Mouse (Mus musculus): ENCODE measurements around the gene Otx1. TPM values are rescaled to one million over a fixed set of nuclear protein-coding genes. Genes with fewer than 3 reads are reported as not detected.

The Otx1 gene
- polyA plus RNA-seq, 1 experiment from 2014 or later: 0.21 TPM

DNA sequence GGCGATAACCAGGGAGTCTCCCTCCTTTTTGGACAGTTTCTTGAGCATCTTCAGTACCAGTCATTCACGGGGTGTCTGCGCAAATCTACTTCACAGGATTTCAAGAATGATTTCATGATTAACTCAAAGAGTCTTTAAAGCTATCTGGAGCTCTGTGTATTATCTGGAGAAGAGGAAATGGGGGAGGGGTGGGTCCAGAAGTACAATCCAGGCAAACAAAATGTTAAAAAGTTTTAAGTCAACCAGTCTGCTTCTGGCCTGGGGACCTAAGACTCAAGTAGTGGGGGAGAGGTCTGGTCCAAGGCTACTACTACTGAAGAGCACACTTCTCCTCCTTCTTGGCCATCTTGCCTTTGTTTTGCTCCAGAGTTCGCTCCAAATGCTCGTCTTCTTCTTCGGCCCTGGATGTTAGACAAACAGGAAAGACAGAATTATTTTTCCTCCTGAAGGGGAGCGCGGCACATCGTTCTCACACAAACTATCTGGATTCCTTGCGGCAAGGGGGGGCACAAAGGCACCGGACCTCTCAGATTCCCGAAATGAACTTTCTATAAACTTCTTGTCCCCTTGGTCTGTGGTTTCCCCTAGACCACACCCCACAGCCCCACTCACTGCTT is 3.9 kb upstream of the Otx1 start:
- no peak for ATAC-seq
- Histone ChIP-seq H3K27me3 (replicated peaks; ENCODE audit: insufficient read depth, low read length) (peaks cover 50% of the 10 kb centered on the region), H3K9ac (replicated peaks; ENCODE audit: low read depth) (no peak overlapping the region), H3K27ac (ENCODE audit: low read length) (no peak overlapping the region), H3K9me3 (ENCODE audit: low read length) (no peaks in the 10 kb centered on the region), H3K4me1 (ENCODE audit: insufficient read depth, low read depth, low read length) (peaks cover 15% of the 10 kb centered on the region), H3K4me3 (ENCODE audit: low read depth, low read length) (no peak overlapping the region), H3K36me3 (ENCODE audit: insufficient read depth, low read length) (0 out of 2 replicates have a peak, but pooled peaks cover 3% of the 10 kb centered on the region), H3K4me2 (replicated peaks; ENCODE audit: low read depth, low read length) (no peak overlapping the region)
- DNase-seq (ENCODE audit: low spot score): no peak
- TF ChIP-seq EP300 (IDR thresholded peaks at IDR 0.05) (no peak), CTCF (IDR thresholded peaks at IDR 0.05) (no peak)
- 58% methylated on average over 12 of the region's 12 CpGs for WGBS

- H3K36me3 ChIP-seq (ENCODE audit: insufficient read depth, low read length): 0 out of 2 replicates have a peak, but pooled peaks cover 3% of the 10 kb centered on the region
- H3K27me3 ChIP-seq (replicated peaks; ENCODE audit: insufficient read depth, low read length): peaks cover 62% of the 10 kb centered on the region
- 50% methylated on average over 9 of the region's 9 CpGs for WGBS
- TF ChIP-seq EP300 (IDR thresholded peaks at IDR 0.05): no peak
- no peak for TF ChIP-seq CTCF (IDR thresholded peaks at IDR 0.05)
- no peak for DNase-seq (ENCODE audit: low spot score)
- peaks cover 18% of the 10 kb centered on the region for H3K4me1 ChIP-seq (ENCODE audit: insufficient read depth, low read depth, low read length)
- no peak overlapping the region for H3K9ac ChIP-seq (replicated peaks; ENCODE audit: low read depth)
- no peak overlapping the region for H3K4me2 ChIP-seq (replicated peaks; ENCODE audit: low read depth, low read length)
- H3K27ac ChIP-seq (ENCODE audit: low read length): no peak overlapping the region
- no peak for ATAC-seq
- no peak overlapping the region for H3K4me3 ChIP-seq (ENCODE audit: low read depth, low read length)
- no peaks in the 10 kb centered on the region for H3K9me3 ChIP-seq (ENCODE audit: low read length)
Observed at GRCm38 (mm10) chr11:22005281-22005870, 2.7 kb upstream of the Otx1 start.

DNA sequence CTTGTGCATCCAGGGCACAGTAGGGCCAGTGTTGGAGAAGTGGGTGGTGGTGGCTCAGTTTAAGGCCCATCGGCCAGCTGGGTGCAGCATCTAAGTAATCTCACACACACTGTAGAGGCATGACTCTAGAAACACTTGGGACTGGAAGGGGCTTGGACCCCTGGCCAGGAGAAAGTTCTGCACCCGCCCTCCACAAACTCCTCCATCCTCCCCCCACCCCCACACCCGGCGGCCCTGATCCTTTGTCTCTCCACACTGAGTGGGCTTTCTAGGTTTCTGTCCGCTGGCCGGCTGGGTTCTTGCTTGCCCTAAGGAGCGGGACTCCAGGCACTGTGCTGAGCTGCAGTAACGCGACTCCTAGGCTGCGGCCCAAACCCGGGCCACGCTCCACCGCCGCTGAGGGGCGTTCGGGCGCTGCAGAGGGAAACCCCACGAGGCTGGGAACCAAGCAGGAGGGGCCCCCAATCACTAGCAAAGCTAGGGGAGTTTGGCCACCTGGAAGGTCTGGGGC is 1.7 kb upstream of the Otx1 start:
- TF ChIP-seq EP300 (IDR thresholded peaks at IDR 0.05): no peak
- no peak for TF ChIP-seq CTCF (IDR thresholded peaks at IDR 0.05)
- H3K27ac ChIP-seq (ENCODE audit: low read length): no peak overlapping the region
- no peak for DNase-seq (ENCODE audit: low spot score)
- 12% methylated on average over 17 of the region's 18 CpGs for WGBS
- H3K4me2 ChIP-seq (replicated peaks; ENCODE audit: low read depth, low read length): no peak overlapping the region
- peaks cover 72% of the 10 kb centered on the region for H3K27me3 ChIP-seq (replicated peaks; ENCODE audit: insufficient read depth, low read length)
- no peak for ATAC-seq
- H3K9ac ChIP-seq (replicated peaks; ENCODE audit: low read depth): no peak overlapping the region
- no peaks in the 10 kb centered on the region for H3K9me3 ChIP-seq (ENCODE audit: low read length)
- H3K36me3 ChIP-seq (ENCODE audit: insufficient read depth, low read length): 0 out of 2 replicates have a peak, but pooled peaks cover 3% of the 10 kb centered on the region
- H3K4me3 ChIP-seq (ENCODE audit: low read depth, low read length): no peak overlapping the region
- H3K4me1 ChIP-seq (ENCODE audit: insufficient read depth, low read depth, low read length): peaks cover 18% of the 10 kb centered on the region

DNA sequence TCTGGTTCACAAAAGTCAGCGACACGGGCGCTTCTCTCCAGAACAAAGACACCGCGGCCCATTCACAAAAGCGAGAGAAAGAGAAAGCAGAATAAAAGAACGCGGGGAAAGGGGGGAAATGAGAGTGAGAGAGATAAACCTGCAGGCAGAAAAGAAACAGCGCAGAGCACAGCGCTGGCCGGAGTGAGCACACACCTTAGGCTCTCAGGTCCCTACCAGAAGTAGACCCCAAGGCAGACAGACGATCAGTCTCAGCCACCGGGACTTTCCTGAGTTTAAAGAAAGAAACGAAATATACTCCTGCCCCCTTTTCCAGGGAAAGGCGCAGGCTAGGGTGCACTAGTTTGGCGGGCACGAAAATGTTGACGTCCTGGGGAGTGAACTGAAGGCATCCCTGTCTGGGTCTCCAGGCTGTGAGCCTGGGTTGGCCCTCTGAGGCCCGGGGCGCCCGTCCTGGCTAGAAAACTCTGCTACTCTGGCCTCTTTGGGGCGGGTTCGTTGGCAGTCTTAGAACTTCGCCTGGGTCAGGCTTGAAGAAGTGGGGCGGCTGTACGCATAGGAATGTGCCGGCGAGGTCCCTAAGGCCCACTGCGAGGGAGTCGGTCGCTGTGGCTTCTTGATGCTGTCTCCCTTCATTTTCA is 764 bp upstream of the Otx1 start:
- DNase-seq (ENCODE audit: low spot score) (no peak), ATAC-seq (no peak)
- H3K9me3 ChIP-seq (ENCODE audit: low read length): no peaks in the 10 kb centered on the region
- WGBS: 2% methylated on average over 31 of the region's 31 CpGs
- 0 out of 2 replicates have a peak, but pooled peaks cover 3% of the 10 kb centered on the region for H3K36me3 ChIP-seq (ENCODE audit: insufficient read depth, low read length)
- H3K27me3 ChIP-seq (replicated peaks; ENCODE audit: insufficient read depth, low read length): peaks cover 77% of the 10 kb centered on the region
- TF ChIP-seq CTCF (IDR thresholded peaks at IDR 0.05) (no peak), EP300 (IDR thresholded peaks at IDR 0.05) (no peak)
- H3K4me2 ChIP-seq (replicated peaks; ENCODE audit: low read depth, low read length): peak overlapping the region; percentile 83
- H3K4me3 ChIP-seq (ENCODE audit: low read depth, low read length): peak overlapping the region; percentile 25
- no peak overlapping the region for H3K9ac ChIP-seq (replicated peaks; ENCODE audit: low read depth)
- peaks cover 18% of the 10 kb centered on the region for H3K4me1 ChIP-seq (ENCODE audit: insufficient read depth, low read depth, low read length)
- H3K27ac ChIP-seq (ENCODE audit: low read length): no peak overlapping the region

DNA sequence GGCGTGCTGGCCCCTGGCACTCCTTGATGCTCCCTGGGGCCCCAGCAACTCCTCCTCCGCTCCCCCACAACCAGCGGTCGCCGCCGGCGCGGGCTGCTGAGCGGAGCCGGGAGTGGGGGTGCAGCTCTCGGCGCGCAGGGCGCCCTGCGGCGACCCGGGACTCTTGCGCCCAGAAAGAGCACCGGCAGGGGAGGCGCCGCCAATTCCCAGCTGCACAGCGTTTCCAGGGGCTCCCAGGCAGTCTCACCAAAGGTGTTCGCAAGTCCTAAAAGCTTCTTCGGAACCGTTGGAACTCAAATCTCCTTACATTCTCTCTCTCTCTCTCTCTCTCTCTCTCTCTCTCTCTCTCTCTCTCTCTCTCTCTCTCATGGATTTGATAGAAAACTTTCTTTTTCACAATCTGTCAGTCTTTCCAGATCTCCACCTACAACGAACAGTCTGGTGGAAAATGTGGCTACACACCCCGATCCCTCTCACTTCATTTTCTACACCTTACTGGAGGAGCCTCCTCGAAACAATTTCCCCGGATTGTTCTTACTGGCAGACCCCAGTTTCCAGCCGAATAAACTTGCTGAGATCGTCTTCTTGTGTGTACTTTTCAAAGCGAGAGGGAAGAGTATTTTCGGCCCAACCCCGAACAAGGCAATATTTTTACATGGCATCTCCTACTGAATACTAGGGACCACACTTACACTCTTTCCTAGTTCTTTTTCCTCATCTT is 475 bp downstream of the Otx1 start:
- DNase-seq (ENCODE audit: low spot score) (peak; percentile 26), ATAC-seq (no peak)
- Histone ChIP-seq H3K4me3 (ENCODE audit: low read depth, low read length) (peak overlapping the region; percentile 46), H3K9me3 (ENCODE audit: low read length) (no peaks in the 10 kb centered on the region), H3K27me3 (replicated peaks; ENCODE audit: insufficient read depth, low read length) (peaks cover 77% of the 10 kb centered on the region), H3K4me1 (ENCODE audit: insufficient read depth, low read depth, low read length) (peaks cover 18% of the 10 kb centered on the region), H3K27ac (ENCODE audit: low read length) (no peak overlapping the region), H3K36me3 (ENCODE audit: insufficient read depth, low read length) (0 out of 2 replicates have a peak, but pooled peaks cover 3% of the 10 kb centered on the region), H3K9ac (replicated peaks; ENCODE audit: low read depth) (no peak overlapping the region), H3K4me2 (replicated peaks; ENCODE audit: low read depth, low read length) (peak overlapping the region; percentile 83)
- TF ChIP-seq EP300 (IDR thresholded peaks at IDR 0.05) (no peak), CTCF (IDR thresholded peaks at IDR 0.05) (no peak)
- 1% methylated on average over 28 of the region's 34 CpGs for WGBS

Measured in lung, postnatal 0 days (tissue).